Mouse (Mus musculus): ENCODE measurements around the gene Asprv1. TPM values are rescaled to one million over a fixed set of nuclear protein-coding genes. Genes with fewer than 3 reads are reported as not detected.

The Asprv1 gene
- 1 to 10 TPM; 1.3 to 1.7 TPM for total RNA-seq (2021)

- intact Hi-C loops (cut with DNase I), result no loop called here
- DNase-seq (ENCODE audit: extremely low spot score in 1 of 2, low spot score in 2 of 2), result no peak
These were observed at the start of gene Asprv1 for GRCm38 (mm10) chr6:86627946-86628345. Gene Asprv1, plus strand, starts transcription at chr6:86628164.

- DNase-seq (ENCODE audit: extremely low spot score in 1 of 2, low spot score in 2 of 2), result no peak
- intact Hi-C loops (cut with DNase I), result no loop called here
These were observed 49.6 kb upstream of the Asprv1 start for GRCm38 (mm10) chr6:86578396-86578795.

GRCm38 (mm10) chr6:86579066-86579784, 48.7 kb upstream of the Asprv1 start:
- intact Hi-C loops (cut with DNase I), result no loop called here
- no peak for DNase-seq (ENCODE audit: extremely low spot score in 1 of 2, low spot score in 2 of 2)

- intact Hi-C loops (cut with DNase I), result no loop called here
- no peak for DNase-seq (ENCODE audit: extremely low spot score in 1 of 2, low spot score in 2 of 2)
These were observed 48.0 kb upstream of the Asprv1 start for GRCm38 (mm10) chr6:86579926-86580325.

GRCm38 (mm10) chr6:86583141-86583540, 44.8 kb upstream of the Asprv1 start:
- intact Hi-C loops (cut with DNase I), result no loop called here
- no peak for DNase-seq (ENCODE audit: extremely low spot score in 1 of 2, low spot score in 2 of 2)

GRCm38 (mm10) chr6:86583601-86584215, 44.3 kb upstream of the Asprv1 start:
- no peak for DNase-seq (ENCODE audit: extremely low spot score in 1 of 2, low spot score in 2 of 2)
- intact Hi-C loops (cut with DNase I), result no loop called here

GRCm38 (mm10) chr6:86584296-86585015, 43.5 kb upstream of the Asprv1 start:
- DNase-seq (ENCODE audit: extremely low spot score in 1 of 2, low spot score in 2 of 2), result peak; percentile 78 to 79
- intact Hi-C loops (cut with DNase I), result no loop called here

GRCm38 (mm10) chr6:86585070-86585600, 42.8 kb upstream of the Asprv1 start:
- intact Hi-C loops (cut with DNase I), result no loop called here
- DNase-seq (ENCODE audit: extremely low spot score in 1 of 2, low spot score in 2 of 2), result peak; percentile 90 to 93

GRCm38 (mm10) chr6:86586070-86586469, 41.9 kb upstream of the Asprv1 start:
- no peak for DNase-seq (ENCODE audit: extremely low spot score in 1 of 2, low spot score in 2 of 2)
- intact Hi-C loops (cut with DNase I), result no loop called here

- intact Hi-C loops (cut with DNase I), result no loop called here
- DNase-seq (ENCODE audit: extremely low spot score in 1 of 2, low spot score in 2 of 2), result no peak
These were observed 39.5 kb upstream of the Asprv1 start for GRCm38 (mm10) chr6:86588429-86588828.

- intact Hi-C loops (cut with DNase I), result no loop called here
- no peak for DNase-seq (ENCODE audit: extremely low spot score in 1 of 2, low spot score in 2 of 2)
These were observed 34.6 kb upstream of the Asprv1 start for GRCm38 (mm10) chr6:86593146-86593897.

GRCm38 (mm10) chr6:86594636-86595035, 33.3 kb upstream of the Asprv1 start:
- DNase-seq (ENCODE audit: extremely low spot score in 1 of 2, low spot score in 2 of 2), result peak in 1 of 2 experiments; percentile 58
- intact Hi-C loops (cut with DNase I), result no loop called here

- intact Hi-C loops (cut with DNase I), result no loop called here
- DNase-seq (ENCODE audit: extremely low spot score in 1 of 2, low spot score in 2 of 2), result no peak
These were observed 32.0 kb upstream of the Asprv1 start for GRCm38 (mm10) chr6:86595865-86596440.

- no peak for DNase-seq (ENCODE audit: extremely low spot score in 1 of 2, low spot score in 2 of 2)
- intact Hi-C loops (cut with DNase I), result no loop called here
These were observed 29.2 kb upstream of the Asprv1 start for GRCm38 (mm10) chr6:86598742-86599193.

GRCm38 (mm10) chr6:86599197-86599596, 28.8 kb upstream of the Asprv1 start:
- DNase-seq (ENCODE audit: extremely low spot score in 1 of 2, low spot score in 2 of 2), result peak; percentile 74 to 84
- intact Hi-C loops (cut with DNase I), result no loop called here

- intact Hi-C loops (cut with DNase I), result no loop called here
- DNase-seq (ENCODE audit: extremely low spot score in 1 of 2, low spot score in 2 of 2), result peak in 1 of 2 experiments; percentile 62
These were observed 28.0 kb upstream of the Asprv1 start for GRCm38 (mm10) chr6:86599951-86600414.

- no peak for DNase-seq (ENCODE audit: extremely low spot score in 1 of 2, low spot score in 2 of 2)
- intact Hi-C loops (cut with DNase I), result no loop called here
These were observed 22.7 kb upstream of the Asprv1 start for GRCm38 (mm10) chr6:86605260-86605659.

- DNase-seq (ENCODE audit: extremely low spot score in 1 of 2, low spot score in 2 of 2), result no peak
- intact Hi-C loops (cut with DNase I), result no loop called here
These were observed 21.7 kb upstream of the Asprv1 start for GRCm38 (mm10) chr6:86606289-86606688.

Data from left cerebral cortex, postnatal 10 days (tissue).